Mouse (Mus musculus) heart, postnatal 0 days (tissue): ENCODE measurements around the gene Fam129b.

Experiments
- CTCF ChIP-seq: IDR thresholded peaks from 2 replicates; pipeline ENCODE4 v1.5.1; 2016; ENCODE audit warnings: antibody characterized with exemption, control low read depth, low read depth
- EP300 ChIP-seq: IDR thresholded peaks from 2 replicates; pipeline ENCODE4 v1.6.1; 2016; ENCODE audit warnings: antibody characterized with exemption, low read depth

GRCm38 (mm10) chr2:32875675-32876489 is at the start of gene Fam129b:
- TF ChIP-seq CTCF (no peak), EP300 (0 out of 2 replicates have a peak, but pooled peaks have one; percentile 17)
